8 mouse cellular contexts compared by ENCODE assay signal in the genomic region with DNA sequence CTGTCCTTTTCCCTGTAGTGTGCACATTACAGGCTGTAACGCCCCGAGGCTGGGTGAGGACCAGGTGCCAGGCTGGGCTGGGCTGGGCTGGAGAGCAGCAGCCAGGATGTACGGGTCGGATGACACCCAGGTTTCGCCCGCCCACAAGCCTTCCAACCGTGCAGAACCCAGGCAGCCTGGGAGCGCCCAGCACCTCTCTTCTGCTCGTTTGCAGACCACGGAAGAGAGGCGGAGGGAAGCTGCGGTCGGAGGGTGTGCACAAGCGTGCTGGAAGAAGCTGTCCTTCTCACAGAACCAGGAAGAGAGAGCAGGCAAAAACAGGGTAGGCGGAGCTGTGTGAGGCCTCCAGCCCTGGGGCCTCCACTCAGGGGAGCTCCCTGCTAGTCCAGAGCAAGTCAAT. TPM values are rescaled to one million over a fixed set of nuclear protein-coding genes. Genes with fewer than 3 reads are reported as not detected.
DNase-seq lines count a peak whose midpoint lies in the region; ATAC-seq and TF ChIP-seq lines count a peak whose summit lies in the region.

No protein-coding gene starts in this region.

- H3K9ac ChIP-seq in intestine, embryonic 16.5 days (ENCODE audit: low read depth, low read length): peak overlapping the region; percentile 64

- ATAC-seq in granulocyte monocyte progenitor cell, adult 5-6 weeks (replicated peaks; ENCODE audit: poor library complexity, severe bottlenecking): peak; percentile 69
- ATAC-seq in intestine, embryonic 16.5 days: peak; percentile 73
- peak; percentile 74 for ATAC-seq in neutrophil, adult 5-6 weeks (ENCODE audit: extremely low read depth, insufficient number of reproducible peaks, low FRiP score, poor library complexity, severe bottlenecking)

- no peaks in the 10 kb centered on the region for H3K27me3 ChIP-seq in intestine, embryonic 16.5 days (replicated peaks; ENCODE audit: control insufficient read depth, insufficient read depth, low read length)

- 10% methylated on average over 15 of the region's 15 CpGs for WGBS in intestine, embryonic 16.5 days
- WGBS in lung, adult 2 months: 6% methylated on average over 15 of the region's 15 CpGs

- no peak for TF ChIP-seq CTCF in lung, adult 2 months (IDR thresholded peaks at IDR 0.05; ENCODE audit: insufficient read depth, low read length)

- peak; percentile 55; the same call in 1 of the 2 replicates for TF ChIP-seq POLR2A in lung, adult 2 months (IDR thresholded peaks at IDR 0.05; ENCODE audit: borderline replicate concordance, extremely low read depth, low read depth, low read length)

- H3K27ac ChIP-seq in intestine, embryonic 16.5 days (ENCODE audit: low read length): peak overlapping the region; percentile 94

- no peaks in the 10 kb centered on the region for H3K9me3 ChIP-seq in intestine, embryonic 16.5 days (ENCODE audit: control insufficient read depth, low read length)

- peak overlapping the region; percentile 41 for H3K4me3 ChIP-seq in intestine, embryonic 16.5 days (ENCODE audit: low read length)
- H3K4me3 ChIP-seq in lung, adult 2 months (replicated peaks; ENCODE audit: extremely low read depth, low read depth, low read length): no peak overlapping the region

- DNase-seq in layer of hippocampus, adult 11-12 months (ENCODE audit: low spot score): peak; percentile 49
- DNase-seq in layer of hippocampus, postnatal 25 days (ENCODE audit: extremely low spot score in 1 of 2, low spot score in 1 of 2): no peak
- peak; percentile 77 for DNase-seq in brain, adult 2 months (ENCODE audit: low read depth, low spot score)
- DNase-seq in lung, adult 2 months: peak; percentile 54
- no peak for DNase-seq in cerebellum, adult 9-10 months

- H3K36me3 ChIP-seq in intestine, embryonic 16.5 days (ENCODE audit: control insufficient read depth, insufficient read depth, low read length): peaks cover 2% of the 10 kb centered on the region; the same call in 1 of the 2 replicates

- H3K4me1 ChIP-seq in intestine, embryonic 16.5 days (ENCODE audit: control insufficient read depth, insufficient read depth, low read length): peaks cover 77% of the 10 kb centered on the region
- H3K4me1 ChIP-seq in lung, adult 2 months (ENCODE audit: control insufficient read depth, insufficient read depth, low read length): peaks cover 48% of the 10 kb centered on the region

- H3K4me2 ChIP-seq in intestine, embryonic 16.5 days (ENCODE audit: low read depth, low read length): peak overlapping the region; percentile 53

RNA-seq across cellular contexts. Expression of a gene that starts 13.0 kb away (rescaled TPM):
- total RNA-seq in layer of hippocampus, postnatal 25 days (2021): 10 to 100 TPM; 37.5 to 37.9 TPM
- total RNA-seq in granulocyte monocyte progenitor cell, adult 5-6 weeks (2014; fragmentation: Nextera tagmentation): 86.9 and 92.3 TPM in 2 replicates
- total RNA-seq in granulocyte monocyte progenitor cell, adult 5-6 weeks (2017): 83.8 and 113 TPM in 2 replicates
- polyA plus RNA-seq in intestine, embryonic 16.5 days (2015; fragmentation: Nextera tagmentation; extraction: Ambion mirVana): 35.9 and 36.6 TPM in 2 replicates
- 68.7 and 79.3 TPM in 2 replicates for polyA plus RNA-seq in lung, adult 2 months (2012; rRNA removed)
- 499 and 556 TPM in 2 replicates for total RNA-seq in neutrophil, adult 5-6 weeks (2017)

RNA-seq across cellular contexts. Expression of a gene that starts 19.8 kb away (rescaled TPM):
- not detected for total RNA-seq in layer of hippocampus, postnatal 25 days (2021)
- total RNA-seq in granulocyte monocyte progenitor cell, adult 5-6 weeks (2014; fragmentation: Nextera tagmentation): not detected in 2 replicates
- not detected in 2 replicates for total RNA-seq in granulocyte monocyte progenitor cell, adult 5-6 weeks (2017)
- polyA plus RNA-seq in intestine, embryonic 16.5 days (2015; fragmentation: Nextera tagmentation; extraction: Ambion mirVana): not detected in 2 replicates
- 0.06 and 0.08 TPM in 2 replicates for polyA plus RNA-seq in lung, adult 2 months (2012; rRNA removed)
- 0.93 and 2.0 TPM in 2 replicates for total RNA-seq in neutrophil, adult 5-6 weeks (2017)

RNA-seq across cellular contexts. Expression of a gene that starts 34.3 kb away (rescaled TPM):
- total RNA-seq in layer of hippocampus, postnatal 25 days (2021): 1 to 10 TPM; 2.7 to 3.0 TPM
- total RNA-seq in granulocyte monocyte progenitor cell, adult 5-6 weeks (2014; fragmentation: Nextera tagmentation): not detected in 2 replicates
- not detected in 2 replicates for total RNA-seq in granulocyte monocyte progenitor cell, adult 5-6 weeks (2017)
- polyA plus RNA-seq in intestine, embryonic 16.5 days (2015; fragmentation: Nextera tagmentation; extraction: Ambion mirVana): not detected in 2 replicates
- not detected in 2 replicates for polyA plus RNA-seq in lung, adult 2 months (2012; rRNA removed)
- not detected in 2 replicates for total RNA-seq in neutrophil, adult 5-6 weeks (2017)

RNA-seq across cellular contexts. Expression of a gene that starts 43.1 kb away (rescaled TPM):
- total RNA-seq in layer of hippocampus, postnatal 25 days (2021): not detected
- not detected in 2 replicates for total RNA-seq in granulocyte monocyte progenitor cell, adult 5-6 weeks (2014; fragmentation: Nextera tagmentation)
- not detected in 2 replicates for total RNA-seq in granulocyte monocyte progenitor cell, adult 5-6 weeks (2017)
- not detected in 2 replicates for polyA plus RNA-seq in intestine, embryonic 16.5 days (2015; fragmentation: Nextera tagmentation; extraction: Ambion mirVana)
- polyA plus RNA-seq in lung, adult 2 months (2012; rRNA removed): 0.23 and 0.44 TPM in 2 replicates
- not detected in 2 replicates for total RNA-seq in neutrophil, adult 5-6 weeks (2017)

RNA-seq across cellular contexts. Expression of a gene that starts 47.3 kb away (rescaled TPM):
- total RNA-seq in layer of hippocampus, postnatal 25 days (2021): under 1 TPM; 0.12 to 0.14 TPM
- total RNA-seq in granulocyte monocyte progenitor cell, adult 5-6 weeks (2014; fragmentation: Nextera tagmentation): not detected in 2 replicates
- total RNA-seq in granulocyte monocyte progenitor cell, adult 5-6 weeks (2017): not detected in 2 replicates
- not detected in 2 replicates for polyA plus RNA-seq in intestine, embryonic 16.5 days (2015; fragmentation: Nextera tagmentation; extraction: Ambion mirVana)
- 28.8 and 37.7 TPM in 2 replicates for polyA plus RNA-seq in lung, adult 2 months (2012; rRNA removed)
- total RNA-seq in neutrophil, adult 5-6 weeks (2017): not detected in 2 replicates

Comparison
In these comparisons a context has a peak if more than half of its experiments do, and no peak if none do; other contexts are left out.
1. DNase-seq: peak in layer of hippocampus, adult 11-12 months (single experiment), brain, adult 2 months (single experiment) and lung, adult 2 months (single experiment); none in layer of hippocampus, postnatal 25 days (0 of 2) and cerebellum, adult 9-10 months (single experiment).
2. Peak in every context shown above with its lines, with median percentiles within 50 percentile points of each other: ATAC-seq.